Mouse (Mus musculus) erythroblast, embryonic 14.5 days (primary cell): Measurements from ENCODE around the gene Btnl10.
A peak's percentile ranks its signal among the peaks of the same experiment; 100 is the strongest.

Experiments
- GATA1 ChIP-seq: IDR thresholded peaks from 2 replicates; pipeline ENCODE4 v1.6.1; 2012; ENCODE audit warnings: low read length, inconsistent platforms, mixed read lengths
- TAL1 ChIP-seq: IDR thresholded peaks from 3 replicates; pipeline ENCODE4 v1.6.1; 2012; ENCODE audit warnings: low read length, inconsistent platforms, mixed read lengths

DNA sequence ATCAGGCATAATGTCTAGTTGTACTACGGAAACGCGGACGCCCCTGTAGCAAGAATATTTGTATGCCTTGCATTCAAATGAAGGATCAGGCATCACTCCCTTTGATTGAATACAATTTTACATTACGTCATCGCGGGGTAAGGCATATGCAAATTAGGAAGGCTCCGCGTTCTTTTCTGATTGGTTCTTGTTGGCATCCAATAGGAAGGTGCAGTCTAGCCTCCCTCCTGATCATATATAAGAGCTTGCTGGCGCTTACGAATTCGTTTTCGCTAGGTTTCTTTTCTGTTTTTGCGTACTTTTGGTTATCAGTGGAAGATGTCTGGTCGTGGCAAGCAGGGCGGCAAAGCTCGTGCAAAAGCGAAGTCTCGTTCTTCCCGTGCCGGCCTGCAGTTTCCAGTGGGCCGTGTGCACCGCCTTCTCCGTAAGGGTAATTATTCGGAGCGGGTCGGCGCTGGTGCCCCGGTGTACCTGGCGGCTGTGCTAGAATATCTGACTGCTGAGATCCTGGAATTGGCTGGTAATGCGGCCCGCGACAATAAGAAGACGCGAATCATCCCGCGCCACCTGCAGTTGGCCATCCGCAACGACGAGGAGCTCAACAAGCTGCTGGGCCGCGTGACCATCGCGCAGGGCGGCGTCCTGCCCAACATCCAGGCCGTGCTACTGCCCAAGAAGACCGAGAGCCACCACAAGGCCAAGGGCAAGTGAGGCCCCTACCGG, 36.9 kb downstream of the Btnl10 start, which contains the start of the genes Hist3h2a and Trim17:
- TF ChIP-seq GATA1: 0 out of 2 replicates have a peak, but pooled peaks have one; percentile 32
- no peak for TF ChIP-seq TAL1
